Mouse (Mus musculus) gastrocnemius, adult 8-10 months (tissue): ENCODE data around the gene Golga1. TPM values are rescaled to one million over a fixed set of nuclear protein-coding genes. Genes with fewer than 3 reads are reported as not detected.

Experiments
- DNase-seq, 2 experiments: peaks; one replicate each; pipeline ENCODE4 v3.0.0; 2022; ENCODE audit warnings: low spot score in 2 of 2
- total RNA-seq, 4 experiments: library from RNA; stranded (reverse); gene quantifications; 2 replicates each; pipeline ENCODE4 v1.2.4; 2022

Golga1 gene
- total RNA-seq, 4 experiments from 2014 or later, result 8.9 to 10.5 (median 9.9) TPM

GRCm38 (mm10) chr2:38975181-38975580 lies 90.2 kb downstream of the Golga1 start:
- no peak for DNase-seq

DNA sequence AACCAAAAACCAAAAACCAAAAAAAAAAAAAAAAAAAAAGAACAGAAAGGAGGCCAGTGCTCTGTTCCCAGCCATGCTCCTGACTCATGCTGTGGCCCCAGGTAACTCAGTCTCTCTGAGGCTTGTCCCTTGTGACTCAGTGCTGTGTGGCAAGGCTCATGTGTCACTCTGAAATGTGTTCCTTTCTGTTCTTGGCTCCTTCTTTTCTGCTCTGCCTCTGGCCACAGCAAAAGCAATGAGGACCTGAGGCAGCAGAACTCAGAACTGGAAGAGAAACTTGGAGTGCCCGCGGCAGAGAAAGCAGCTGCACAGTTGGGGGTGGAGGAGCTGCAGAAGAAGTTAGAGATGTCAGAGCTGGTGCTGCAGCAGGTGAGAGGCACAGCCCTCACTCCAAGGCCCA lies 91.2 kb downstream of the Golga1 start:
- no peak for DNase-seq

DNA sequence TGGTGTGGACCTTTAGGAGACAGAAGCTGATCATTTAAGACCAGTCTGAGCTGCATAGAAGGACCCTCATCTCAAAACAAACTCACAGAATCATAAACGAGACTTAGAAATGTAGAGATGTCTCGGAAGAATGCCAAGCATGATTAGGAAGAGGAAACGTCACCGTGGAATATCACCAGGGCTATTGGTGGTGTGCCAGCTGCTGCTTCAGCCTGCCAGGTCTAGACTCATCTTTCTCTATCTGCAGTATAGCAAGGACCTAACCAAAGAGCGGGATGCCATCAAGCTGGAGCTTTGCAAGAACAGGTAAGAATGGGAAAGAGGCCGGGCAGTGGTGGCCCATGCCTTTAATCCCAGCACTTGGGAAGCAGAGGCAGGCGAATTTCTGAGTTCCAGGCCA lies 91.6 kb downstream of the Golga1 start:
- no peak for DNase-seq

- DNase-seq, result no peak
These were observed 92.1 kb downstream of the Golga1 start for GRCm38 (mm10) chr2:38973223-38973622.

- DNase-seq, result no peak
These were observed 95.3 kb downstream of the Golga1 start for GRCm38 (mm10) chr2:38970057-38970456.

GRCm38 (mm10) chr2:38969650-38970049 lies 95.7 kb downstream of the Golga1 start:
- no peak for DNase-seq

Other genes starting within 250 kb of the Golga1 start
- gene Nr6a1, start 137.9 kb downstream of the Golga1 start, total RNA-seq, result 1 to 10 TPM; 4.5 to 7.1 (median 5.3) TPM
- 1 to 10 TPM; 3.1 to 4.6 (median 3.3) TPM for gene Olfml2a, start 133.6 kb downstream of the Golga1 start, total RNA-seq
- gene Wdr38, start 68.1 kb downstream of the Golga1 start, total RNA-seq, result under 1 TPM in 1 of 4 experiments, not detected in 3; 0.21 TPM
- 100 to 1,000 TPM; 120 to 151 (median 137) TPM for gene Arpc5l, start 60.2 kb downstream of the Golga1 start, total RNA-seq
- 100 to 1,000 TPM; 298 to 385 (median 322) TPM for gene Rpl35, start 59.9 kb downstream of the Golga1 start, total RNA-seq
- 1 to 10 TPM; 2.3 to 3.4 (median 2.6) TPM for gene Scai, start 125.2 kb upstream of the Golga1 start, total RNA-seq
- 10 to 100 TPM; 56.6 to 65.1 (median 60.5) TPM for gene Ppp6c, start 160.9 kb upstream of the Golga1 start, total RNA-seq